Mouse (Mus musculus): Measurements from ENCODE around the gene Myo1b. TPM values are rescaled to one million over a fixed set of nuclear protein-coding genes. Genes with fewer than 3 reads are reported as not detected.

Myo1b gene
- total and polyA plus RNA-seq, 2 experiments = 35.1 to 176 TPM

- H3K27me3 ChIP-seq (ENCODE audit: control insufficient read depth, insufficient read depth, low read length) = no peaks in the 10 kb centered on the region
- peaks cover 27% of the 10 kb centered on the region for H3K36me3 ChIP-seq (ENCODE audit: control insufficient read depth, insufficient read depth, low read length)
- no peak for DNase-seq (ENCODE audit: extremely low read depth, low read depth, low spot score)
- no peaks in the 10 kb centered on the region; the same call in 1 of the 2 replicates for H3K4me1 ChIP-seq (ENCODE audit: control insufficient read depth, insufficient read depth, low read length)
- H3K4me3 ChIP-seq (ENCODE audit: insufficient read depth, low read depth, low read length) = no peak overlapping the region
- 71% methylated on average over 12 of the region's 12 CpGs for WGBS
- no peak overlapping the region for H3K27ac ChIP-seq (replicated peaks; ENCODE audit: insufficient read depth, low read depth, low read length)
- no peak for TF ChIP-seq CTCF (IDR thresholded peaks at IDR 0.05; ENCODE audit: low read depth, low read length)
- TF ChIP-seq POLR2A (IDR thresholded peaks at IDR 0.05; ENCODE audit: extremely low read depth, insufficient read depth, low read length) = no peak
- H3K79me2 ChIP-seq (ENCODE audit: control insufficient read depth, insufficient read depth, low read length) = no peaks in the 10 kb centered on the region
- H3K9ac ChIP-seq (ENCODE audit: low read depth, low read length) = no peak overlapping the region
These were observed 168.4 kb downstream of the Myo1b start for GRCm38 (mm10) chr1:51747494-51747893.

DNA sequence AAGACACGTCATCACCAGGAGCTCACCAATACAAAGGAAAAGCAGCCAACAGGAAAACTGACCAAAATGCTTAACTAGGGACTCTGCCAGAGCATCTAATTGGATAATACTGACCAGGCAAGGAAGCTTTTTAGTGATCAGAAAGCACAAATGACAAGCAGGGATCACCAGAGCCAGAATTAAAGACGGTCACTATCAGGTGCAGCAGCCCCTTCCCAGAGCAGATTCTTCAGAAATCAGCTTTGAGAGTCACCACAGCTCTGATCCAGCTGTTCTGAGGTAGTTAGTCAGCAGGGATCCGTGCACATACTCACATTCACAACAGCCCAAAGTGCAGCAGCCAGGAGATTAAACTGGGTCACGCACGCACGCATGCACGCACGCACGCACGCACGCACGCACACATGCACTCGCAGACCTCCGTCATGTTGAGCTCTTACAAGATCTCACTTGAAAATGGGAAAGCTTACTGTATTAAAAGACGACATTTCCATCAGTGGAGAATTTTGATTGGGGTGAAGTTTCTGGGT is 169.1 kb downstream of the Myo1b start:
- TF ChIP-seq POLR2A (IDR thresholded peaks at IDR 0.05; ENCODE audit: extremely low read depth, insufficient read depth, low read length) (no peak), CTCF (IDR thresholded peaks at IDR 0.05; ENCODE audit: low read depth, low read length) (no peak)
- no peak overlapping the region for H3K4me3 ChIP-seq (ENCODE audit: insufficient read depth, low read depth, low read length)
- peaks cover under 1% of the 10 kb centered on the region for H3K4me1 ChIP-seq (ENCODE audit: control insufficient read depth, insufficient read depth, low read length)
- H3K27me3 ChIP-seq (ENCODE audit: control insufficient read depth, insufficient read depth, low read length) = no peaks in the 10 kb centered on the region
- H3K27ac ChIP-seq (replicated peaks; ENCODE audit: insufficient read depth, low read depth, low read length) = no peak overlapping the region
- no peak for DNase-seq (ENCODE audit: extremely low read depth, low read depth, low spot score)
- no peak overlapping the region for H3K9ac ChIP-seq (ENCODE audit: low read depth, low read length)
- no peaks in the 10 kb centered on the region for H3K79me2 ChIP-seq (ENCODE audit: control insufficient read depth, insufficient read depth, low read length)
- H3K36me3 ChIP-seq (ENCODE audit: control insufficient read depth, insufficient read depth, low read length) = peaks cover 27% of the 10 kb centered on the region
- WGBS = 95% methylated on average over 15 of the region's 15 CpGs

GRCm38 (mm10) chr1:51743756-51744425 is 172.0 kb downstream of the Myo1b start:
- no peak for TF ChIP-seq POLR2A (IDR thresholded peaks at IDR 0.05; ENCODE audit: extremely low read depth, insufficient read depth, low read length)
- TF ChIP-seq CTCF (IDR thresholded peaks at IDR 0.05; ENCODE audit: low read depth, low read length) = no peak
- no peak for DNase-seq (ENCODE audit: extremely low read depth, low read depth, low spot score)
- WGBS = 98% methylated on average over 3 of the region's 3 CpGs

DNA sequence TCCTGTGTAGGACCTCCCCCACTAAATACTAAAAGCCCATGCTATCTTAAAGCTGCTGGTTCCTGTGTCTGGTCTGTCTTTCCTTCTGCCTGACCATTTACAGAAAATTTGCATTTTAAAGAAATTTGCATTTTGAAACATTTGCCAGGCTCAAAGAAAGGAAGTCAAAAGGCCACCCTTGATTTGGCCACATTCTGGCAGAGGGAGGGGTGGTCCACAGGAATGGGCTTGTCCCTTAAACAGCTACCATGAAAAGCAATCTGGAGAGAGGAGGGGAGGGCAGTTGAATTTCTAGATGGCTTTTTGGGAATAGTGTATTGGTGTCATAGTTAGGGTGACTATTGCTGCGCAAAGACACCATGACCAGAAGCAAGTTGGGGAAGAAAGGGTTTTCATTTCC is 173.3 kb downstream of the Myo1b start:
- Histone ChIP-seq H3K79me2 (ENCODE audit: control insufficient read depth, insufficient read depth, low read length) (no peaks in the 10 kb centered on the region), H3K27ac (replicated peaks; ENCODE audit: insufficient read depth, low read depth, low read length) (peak overlapping the region; percentile 45), H3K4me1 (ENCODE audit: control insufficient read depth, insufficient read depth, low read length) (peaks cover 15% of the 10 kb centered on the region), H3K27me3 (ENCODE audit: control insufficient read depth, insufficient read depth, low read length) (no peaks in the 10 kb centered on the region), H3K9ac (ENCODE audit: low read depth, low read length) (no peak overlapping the region), H3K4me3 (ENCODE audit: insufficient read depth, low read depth, low read length) (no peak overlapping the region), H3K36me3 (ENCODE audit: control insufficient read depth, insufficient read depth, low read length) (peaks cover 10% of the 10 kb centered on the region)
- TF ChIP-seq POLR2A (IDR thresholded peaks at IDR 0.05; ENCODE audit: extremely low read depth, insufficient read depth, low read length) (no peak), CTCF (IDR thresholded peaks at IDR 0.05; ENCODE audit: low read depth, low read length) (no peak)
- WGBS = 100% methylated on average over 1 of the region's 1 CpGs
- no peak for DNase-seq (ENCODE audit: extremely low read depth, low read depth, low spot score)

More at GRCm38 (mm10) chr1:51743756-51744425, 172.0 kb downstream of the Myo1b start:
- Histone ChIP-seq H3K4me3 (ENCODE audit: insufficient read depth, low read depth, low read length) (no peak overlapping the region), H3K9ac (ENCODE audit: low read depth, low read length) (no peak overlapping the region), H3K4me1 (ENCODE audit: control insufficient read depth, insufficient read depth, low read length) (peaks cover 15% of the 10 kb centered on the region), H3K79me2 (ENCODE audit: control insufficient read depth, insufficient read depth, low read length) (no peaks in the 10 kb centered on the region), H3K36me3 (ENCODE audit: control insufficient read depth, insufficient read depth, low read length) (peaks cover 14% of the 10 kb centered on the region), H3K27ac (replicated peaks; ENCODE audit: insufficient read depth, low read depth, low read length) (no peak overlapping the region), H3K27me3 (ENCODE audit: control insufficient read depth, insufficient read depth, low read length) (no peaks in the 10 kb centered on the region)

GRCm38 (mm10) chr1:51740626-51741231 is 175.1 kb downstream of the Myo1b start:
- H3K4me3 ChIP-seq (ENCODE audit: insufficient read depth, low read depth, low read length) = no peak overlapping the region
- 31% methylated on average over 10 of the region's 10 CpGs for WGBS
- no peaks in the 10 kb centered on the region for H3K27me3 ChIP-seq (ENCODE audit: control insufficient read depth, insufficient read depth, low read length)
- H3K79me2 ChIP-seq (ENCODE audit: control insufficient read depth, insufficient read depth, low read length) = no peaks in the 10 kb centered on the region
- peak overlapping the region; percentile 15; the same call in 1 of the 2 replicates for H3K9ac ChIP-seq (ENCODE audit: low read depth, low read length)
- TF ChIP-seq CTCF (IDR thresholded peaks at IDR 0.05; ENCODE audit: low read depth, low read length) = no peak
- TF ChIP-seq POLR2A (IDR thresholded peaks at IDR 0.05; ENCODE audit: extremely low read depth, insufficient read depth, low read length) = no peak
- H3K27ac ChIP-seq (replicated peaks; ENCODE audit: insufficient read depth, low read depth, low read length) = peak overlapping the region; percentile 96
- H3K4me1 ChIP-seq (ENCODE audit: control insufficient read depth, insufficient read depth, low read length) = peaks cover 15% of the 10 kb centered on the region
- peak; percentile 96 for DNase-seq (ENCODE audit: extremely low read depth, low read depth, low spot score)
- peaks cover 4% of the 10 kb centered on the region; the same call in 1 of the 2 replicates for H3K36me3 ChIP-seq (ENCODE audit: control insufficient read depth, insufficient read depth, low read length)

All from liver, adult 2 months (tissue).